Comparison of ENCODE assay signal across 8 mouse cellular contexts in genomic region chr19:60144336-60144989, GRCm38 (mm10).
DNase-seq lines count a peak whose midpoint lies in the region; ATAC-seq and TF ChIP-seq lines count a peak whose summit lies in the region.

No protein-coding gene starts in this region.

- peak; percentile 82 for DNase-seq in ES-E14 (ENCODE audit: low read depth, low spot score)
- peak; percentile 56 for DNase-seq in cerebellum, adult 11 months
- peak; percentile 95 for DNase-seq in forebrain, embryonic 14.5 days (ENCODE audit: low spot score)
- DNase-seq in heart, postnatal 10 days: peak; percentile 85 to 90
- peak; percentile 86 to 91 for DNase-seq in kidney, postnatal 4 days
- DNase-seq in telencephalon, adult 2 months (ENCODE audit: low read depth, low spot score): peak; percentile 53

- H3K4me3 ChIP-seq in ES-E14 (ENCODE audit: insufficient read depth in 1 of 2, low read depth in 1 of 2, low read length in 2 of 2, poor library complexity in 1 of 2, severe bottlenecking in 1 of 2): no peak overlapping the region
- peak overlapping the region; percentile 32 for H3K4me3 ChIP-seq in forebrain, embryonic 14.5 days (ENCODE audit: low read depth, low read length)
- H3K4me3 ChIP-seq in liver, embryonic 15.5 days (replicated peaks): peak overlapping the region; percentile 14; the same call in 1 of the 2 replicates
- H3K4me3 ChIP-seq in neural tube, embryonic 13.5 days: no peak overlapping the region

- in situ Hi-C loops in ES-E14 (cut with MboI; ENCODE audit: low sequenced_read_pairs in 2 of 2, unreplicated experiment in 2 of 2): no loop called here

- H3K9ac ChIP-seq in ES-E14 (ENCODE audit: insufficient read depth, low read depth, low read length, poor library complexity, severe bottlenecking): no peak overlapping the region
- H3K9ac ChIP-seq in forebrain, embryonic 14.5 days (ENCODE audit: low read length): peak overlapping the region; percentile 56
- H3K9ac ChIP-seq in liver, embryonic 15.5 days: no peak overlapping the region
- no peak overlapping the region for H3K9ac ChIP-seq in neural tube, embryonic 13.5 days

- H3K27ac ChIP-seq in ES-E14 (ENCODE audit: insufficient read depth, low read depth, low read length, poor library complexity, severe bottlenecking): no peak overlapping the region
- H3K27ac ChIP-seq in forebrain, embryonic 14.5 days (ENCODE audit: low read depth, low read length): no peak overlapping the region
- no peak overlapping the region for H3K27ac ChIP-seq in liver, embryonic 15.5 days (replicated peaks)
- no peak overlapping the region for H3K27ac ChIP-seq in neural tube, embryonic 13.5 days (replicated peaks)

- no peaks in the 10 kb centered on the region for H3K9me3 ChIP-seq in ES-E14 (ENCODE audit: control insufficient read depth, insufficient read depth, low read depth, low read length)
- no peaks in the 10 kb centered on the region for H3K9me3 ChIP-seq in forebrain, embryonic 14.5 days (replicated peaks; ENCODE audit: control insufficient read depth, low read length)
- no peaks in the 10 kb centered on the region for H3K9me3 ChIP-seq in liver, embryonic 15.5 days (replicated peaks)
- no peaks in the 10 kb centered on the region for H3K9me3 ChIP-seq in neural tube, embryonic 13.5 days

- no peaks in the 10 kb centered on the region for H3K4me1 ChIP-seq in ES-E14 (ENCODE audit: control insufficient read depth in 2 of 2, insufficient read depth in 2 of 2, low read length in 2 of 2, poor library complexity in 1 of 2)
- H3K4me1 ChIP-seq in forebrain, embryonic 14.5 days (ENCODE audit: control insufficient read depth, insufficient read depth, low read length): peaks cover 8% of the 10 kb centered on the region; the same call in 1 of the 2 replicates
- H3K4me1 ChIP-seq in liver, embryonic 15.5 days (replicated peaks): 0 out of 2 replicates have a peak, but pooled peaks cover 4% of the 10 kb centered on the region
- peaks cover 15% of the 10 kb centered on the region for H3K4me1 ChIP-seq in neural tube, embryonic 13.5 days (replicated peaks)

- 2% methylated on average over 20 of the region's 20 CpGs for WGBS in forebrain, embryonic 14.5 days
- 4% methylated on average over 20 of the region's 20 CpGs for WGBS in liver, embryonic 15.5 days (ENCODE audit: insufficient replicate concordance)
- WGBS in neural tube, embryonic 13.5 days: 8% methylated on average over 20 of the region's 20 CpGs

- H3K36me3 ChIP-seq in ES-E14 (ENCODE audit: control insufficient read depth, insufficient read depth, low read length, poor library complexity, severe bottlenecking): no peaks in the 10 kb centered on the region
- no peaks in the 10 kb centered on the region for H3K36me3 ChIP-seq in forebrain, embryonic 14.5 days (ENCODE audit: control insufficient read depth, insufficient read depth, low read length)
- no peaks in the 10 kb centered on the region for H3K36me3 ChIP-seq in liver, embryonic 15.5 days (replicated peaks)
- H3K36me3 ChIP-seq in neural tube, embryonic 13.5 days: no peaks in the 10 kb centered on the region

- intact Hi-C loops in heart, postnatal 10 days (cut with DNase I): loop anchor here (1.0 to 5.0 kb wide), 4 partner anchors 168 to 690 kb away; partner anchors contain the start of gene Rab11fip2

- H3K27me3 ChIP-seq in forebrain, embryonic 14.5 days (replicated peaks; ENCODE audit: control insufficient read depth, insufficient read depth, low read length): peaks cover 32% of the 10 kb centered on the region
- peaks cover 23% of the 10 kb centered on the region for H3K27me3 ChIP-seq in liver, embryonic 15.5 days
- H3K27me3 ChIP-seq in neural tube, embryonic 13.5 days: peaks cover 70% of the 10 kb centered on the region

- peak; percentile 75 for ATAC-seq in forebrain, embryonic 14.5 days
- no peak for ATAC-seq in liver, embryonic 15.5 days (ENCODE audit: insufficient read depth)
- peak; percentile 74; the same call in 1 of the 2 replicates for ATAC-seq in neural tube, embryonic 13.5 days (ENCODE audit: low read depth)

- H3K4me2 ChIP-seq in forebrain, embryonic 14.5 days (ENCODE audit: low read length): peak overlapping the region; percentile 50
- peak overlapping the region; percentile 54 for H3K4me2 ChIP-seq in liver, embryonic 15.5 days
- peak overlapping the region; percentile 37 for H3K4me2 ChIP-seq in neural tube, embryonic 13.5 days

TF ChIP-seq in ES-E14, 5 proteins besides CTCF, POLR2A, EP300 and RAD21:
- peak; percentile 99 for TF ChIP-seq ZC3H11A (IDR thresholded peaks at IDR 0.05; ENCODE audit: borderline replicate concordance, low read depth, low read length)
- TF ChIP-seq HCFC1 (IDR thresholded peaks at IDR 0.05; ENCODE audit: borderline replicate concordance, insufficient read depth, low read length): no peak

Comparison
In these comparisons a context has a peak if more than half of its experiments do, and no peak if none do; other contexts are left out.
1. H3K4me3 ChIP-seq: peak in forebrain, embryonic 14.5 days (single experiment) and liver, embryonic 15.5 days (single experiment); none in ES-E14 (0 of 2) and neural tube, embryonic 13.5 days (single experiment).
2. Peak in every context shown above with its lines, with median percentiles within 50 percentile points of each other: DNase-seq and H3K4me2 ChIP-seq.